Comparison of ENCODE assay signal across 11 mouse cellular contexts in genomic region chr7:6874448-6874847, GRCm38 (mm10).
DNase-seq lines count a peak whose midpoint lies in the region; ATAC-seq and TF ChIP-seq lines count a peak whose summit lies in the region.
"Had no signal": no experiment of that assay in that cellular context is flagged by ENCODE, and none has a peak within 500 bp of the region (broad histone marks: within the 10 kb centered on the region; RNA-seq: fewer than 3 reads in every experiment).

No protein-coding gene starts in this region.

- no peak for TF ChIP-seq CTCF in intestine, postnatal 0 days (IDR thresholded peaks at IDR 0.05; ENCODE audit: low read depth)

- H3K4me1 ChIP-seq in hindbrain, embryonic 15.5 days (replicated peaks), result peaks cover 22% of the 10 kb centered on the region
- peaks cover 20% of the 10 kb centered on the region for H3K4me1 ChIP-seq in midbrain, embryonic 15.5 days
- no peaks in the 10 kb centered on the region for H3K4me1 ChIP-seq in intestine, postnatal 0 days (replicated peaks; ENCODE audit: control insufficient read depth, insufficient read depth, low read length)
- H3K4me1 ChIP-seq: liver, embryonic 15.5 days had no signal

- H3K4me2 ChIP-seq in hindbrain, embryonic 15.5 days, result peak overlapping the region; percentile 26
- peak overlapping the region; percentile 20 for H3K4me2 ChIP-seq in midbrain, embryonic 15.5 days
- no peak overlapping the region for H3K4me2 ChIP-seq in intestine, postnatal 0 days (replicated peaks; ENCODE audit: low read depth)
- H3K4me2 ChIP-seq: liver, embryonic 15.5 days had no signal

- no peak overlapping the region for H3K4me3 ChIP-seq in hindbrain, embryonic 15.5 days
- H3K4me3 ChIP-seq in midbrain, embryonic 15.5 days, result no peak overlapping the region
- H3K4me3 ChIP-seq in intestine, postnatal 0 days (ENCODE audit: low read depth, low read length), result no peak overlapping the region
- H3K4me3 ChIP-seq: liver, embryonic 15.5 days had no signal

- H3K27ac ChIP-seq in hindbrain, embryonic 15.5 days (replicated peaks), result peak overlapping the region; percentile 73
- H3K27ac ChIP-seq in midbrain, embryonic 15.5 days, result peak overlapping the region; percentile 70
- H3K27ac ChIP-seq in intestine, postnatal 0 days (ENCODE audit: low read depth, low read length), result no peak overlapping the region
- H3K27ac ChIP-seq: liver, embryonic 15.5 days had no signal

- peak; percentile 3 for DNase-seq in Muller cell, postnatal 12 days (ENCODE audit: inconsistent ontology term)
- peak; percentile 43 for DNase-seq in embryo, embryonic 10.5 days (ENCODE audit: low spot score)
- DNase-seq in thymus, postnatal 25 days, result no peak
- DNase-seq in kidney, postnatal 25 days, result no peak
- DNase-seq: cerebellum, adult 18-20 months; kidney, adult 18-20 months had no signal

- H3K36me3 ChIP-seq in hindbrain, embryonic 15.5 days, result no peaks in the 10 kb centered on the region
- H3K36me3 ChIP-seq in midbrain, embryonic 15.5 days (replicated peaks), result no peaks in the 10 kb centered on the region
- no peaks in the 10 kb centered on the region for H3K36me3 ChIP-seq in intestine, postnatal 0 days (ENCODE audit: control insufficient read depth, insufficient read depth)
- H3K36me3 ChIP-seq: liver, embryonic 15.5 days had no signal

- H3K9ac ChIP-seq in hindbrain, embryonic 15.5 days, result no peak overlapping the region
- no peak overlapping the region for H3K9ac ChIP-seq in midbrain, embryonic 15.5 days
- no peak overlapping the region for H3K9ac ChIP-seq in intestine, postnatal 0 days (ENCODE audit: low read depth, low read length)
- H3K9ac ChIP-seq: liver, embryonic 15.5 days had no signal

- peak; percentile 80 for ATAC-seq in hindbrain, embryonic 15.5 days (ENCODE audit: low FRiP score, low read depth)
- peak; percentile 85 for ATAC-seq in midbrain, embryonic 15.5 days (replicated peaks)
- ATAC-seq in granulocyte monocyte progenitor cell, adult 5-6 weeks (replicated peaks; ENCODE audit: poor library complexity, severe bottlenecking), result no peak
- no peak for ATAC-seq in intestine, postnatal 0 days

- H3K9me3 ChIP-seq in hindbrain, embryonic 15.5 days, result no peaks in the 10 kb centered on the region
- no peaks in the 10 kb centered on the region for H3K9me3 ChIP-seq in midbrain, embryonic 15.5 days
- H3K9me3 ChIP-seq in intestine, postnatal 0 days (ENCODE audit: control insufficient read depth), result no peaks in the 10 kb centered on the region
- H3K9me3 ChIP-seq: liver, embryonic 15.5 days had no signal

- H3K27me3 ChIP-seq in hindbrain, embryonic 15.5 days, result no peaks in the 10 kb centered on the region
- H3K27me3 ChIP-seq in midbrain, embryonic 15.5 days (replicated peaks), result no peaks in the 10 kb centered on the region
- H3K27me3 ChIP-seq in intestine, postnatal 0 days (replicated peaks; ENCODE audit: control insufficient read depth, insufficient read depth, low read length), result no peaks in the 10 kb centered on the region
- H3K27me3 ChIP-seq: liver, embryonic 15.5 days had no signal

- WGBS in hindbrain, embryonic 15.5 days, result 43% methylated on average over 19 of the region's 19 CpGs
- WGBS in midbrain, embryonic 15.5 days, result 28% methylated on average over 19 of the region's 19 CpGs
- 79% methylated on average over 19 of the region's 19 CpGs for WGBS in intestine, postnatal 0 days

Comparison
In these comparisons a context has a peak if more than half of its experiments do, and no peak if none do; other contexts are left out.
1. DNase-seq: peak in Muller cell, postnatal 12 days (single experiment) and embryo, embryonic 10.5 days (single experiment); none in thymus, postnatal 25 days (single experiment) and kidney, postnatal 25 days (0 of 2).
2. ATAC-seq: peak in hindbrain, embryonic 15.5 days (single experiment) and midbrain, embryonic 15.5 days (single experiment); none in granulocyte monocyte progenitor cell, adult 5-6 weeks (single experiment) and intestine, postnatal 0 days (single experiment).